Mouse (Mus musculus) testis, adult 10 weeks (tissue): ENCODE measurements around the gene Lxn. TPM values are rescaled to one million over a fixed set of nuclear protein-coding genes. Genes with fewer than 3 reads are reported as not detected.

ENCODE experiments used
- polyA plus RNA-seq: library from polyadenylated mRNA; stranded (reverse); fragments of 350-450 nt; fragmentation: Illumina TruSeq; extraction: RNeasy Lipid Tissue Mini Kit (QIAGEN cat#74804); gene quantifications from one replicate; pipeline ENCODE4 v1.2.3, GENCODE M21; 2014; ENCODE audit warnings: low read depth, low replicate concordance

Lxn gene
- polyA plus RNA-seq: 16.4 TPM

GRCm38 (mm10) chr3:67463450-67464372 lies at the start of gene Lxn:
Lxn (minus strand) TSS chr3:67463926.

GRCm38 (mm10) chr3:67429999-67430380 lies 33.7 kb downstream of the Lxn start, which contains the start of gene Gfm1:
Gfm1 (plus strand) TSS chr3:67430096.

Other genes with a start within 250 kb of the Lxn start
- 2,275 TPM for gene Mlf1, start 89.8 kb downstream of the Lxn start, polyA plus RNA-seq
- gene Gm17402, start 88.8 kb downstream of the Lxn start, polyA plus RNA-seq: not detected
- gene Gfm1, start 33.8 kb downstream of the Lxn start, polyA plus RNA-seq: 30.3 TPM
- 7.5 TPM for gene Rarres1, start 51.6 kb upstream of the Lxn start, polyA plus RNA-seq
- 26.5 TPM for gene Mfsd1, start 118.8 kb upstream of the Lxn start, polyA plus RNA-seq